Mouse (Mus musculus): ENCODE measurements around the gene Epha8. TPM values are rescaled to one million over a fixed set of nuclear protein-coding genes. Genes with fewer than 3 reads are reported as not detected.

Gene Epha8
- polyA plus RNA-seq, 1 experiment from 2014 or later: 2.5 TPM

- H3K9me3 ChIP-seq (ENCODE audit: control insufficient read depth, low read length): no peaks in the 10 kb centered on the region
- H3K27me3 ChIP-seq (ENCODE audit: control insufficient read depth, insufficient read depth, low read length): peaks cover 5% of the 10 kb centered on the region
- no peak overlapping the region for H3K4me2 ChIP-seq (ENCODE audit: low read depth)
- H3K9ac ChIP-seq (ENCODE audit: low read length): no peak overlapping the region
- no peaks in the 10 kb centered on the region for H3K36me3 ChIP-seq (ENCODE audit: control insufficient read depth, insufficient read depth, low read length)
- no peaks in the 10 kb centered on the region for H3K4me1 ChIP-seq (ENCODE audit: control insufficient read depth, insufficient read depth, low read length)
- ATAC-seq (ENCODE audit: insufficient read depth, low FRiP score, low TSS enrichment): no peak
- H3K27ac ChIP-seq (ENCODE audit: low read depth, low read length): no peak overlapping the region
- DNase-seq (ENCODE audit: low spot score): no peak
- H3K4me3 ChIP-seq (ENCODE audit: low read depth, low read length): no peak overlapping the region
- WGBS: 15% methylated on average over 15 of the region's 15 CpGs
Observed at GRCm38 (mm10) chr4:136925804-136926203, 30.8 kb downstream of the Epha8 start.

GRCm38 (mm10) chr4:136924529-136924928 lies 32.1 kb downstream of the Epha8 start:
- no peak overlapping the region for H3K4me2 ChIP-seq (ENCODE audit: low read depth)
- H3K4me3 ChIP-seq (ENCODE audit: low read depth, low read length): no peak overlapping the region
- H3K9ac ChIP-seq (ENCODE audit: low read length): no peak overlapping the region
- DNase-seq (ENCODE audit: low spot score) (peak; percentile 71), ATAC-seq (ENCODE audit: insufficient read depth, low FRiP score, low TSS enrichment) (no peak)
- no peak overlapping the region for H3K27ac ChIP-seq (ENCODE audit: low read depth, low read length)
- no peaks in the 10 kb centered on the region for H3K36me3 ChIP-seq (ENCODE audit: control insufficient read depth, insufficient read depth, low read length)
- no peaks in the 10 kb centered on the region for H3K4me1 ChIP-seq (ENCODE audit: control insufficient read depth, insufficient read depth, low read length)
- WGBS: 9% methylated on average over 6 of the region's 6 CpGs
- H3K9me3 ChIP-seq (ENCODE audit: control insufficient read depth, low read length): no peaks in the 10 kb centered on the region
- peaks cover 5% of the 10 kb centered on the region for H3K27me3 ChIP-seq (ENCODE audit: control insufficient read depth, insufficient read depth, low read length)

GRCm38 (mm10) chr4:136919526-136919925 lies 37.1 kb downstream of the Epha8 start:
- Histone ChIP-seq H3K9ac (ENCODE audit: low read length) (no peak overlapping the region), H3K4me2 (ENCODE audit: low read depth) (no peak overlapping the region), H3K4me1 (ENCODE audit: control insufficient read depth, insufficient read depth, low read length) (no peaks in the 10 kb centered on the region), H3K4me3 (ENCODE audit: low read depth, low read length) (no peak overlapping the region), H3K27ac (ENCODE audit: low read depth, low read length) (no peak overlapping the region), H3K9me3 (ENCODE audit: control insufficient read depth, low read length) (no peaks in the 10 kb centered on the region), H3K36me3 (ENCODE audit: control insufficient read depth, insufficient read depth, low read length) (no peaks in the 10 kb centered on the region), H3K27me3 (ENCODE audit: control insufficient read depth, insufficient read depth, low read length) (peaks cover 5% of the 10 kb centered on the region; the same call in 1 of the 2 replicates)
- no peak for ATAC-seq (ENCODE audit: insufficient read depth, low FRiP score, low TSS enrichment)
- 78% methylated on average over 3 of the region's 3 CpGs for WGBS
- no peak for DNase-seq (ENCODE audit: low spot score)

GRCm38 (mm10) chr4:136918834-136919233 lies 37.8 kb downstream of the Epha8 start:
- H3K9ac ChIP-seq (ENCODE audit: low read length): no peak overlapping the region
- no peak overlapping the region for H3K4me2 ChIP-seq (ENCODE audit: low read depth)
- H3K36me3 ChIP-seq (ENCODE audit: control insufficient read depth, insufficient read depth, low read length): no peaks in the 10 kb centered on the region
- no peaks in the 10 kb centered on the region for H3K4me1 ChIP-seq (ENCODE audit: control insufficient read depth, insufficient read depth, low read length)
- H3K27ac ChIP-seq (ENCODE audit: low read depth, low read length): no peak overlapping the region
- no peak for DNase-seq (ENCODE audit: low spot score)
- H3K27me3 ChIP-seq (ENCODE audit: control insufficient read depth, insufficient read depth, low read length): 0 out of 2 replicates have a peak, but pooled peaks cover 2% of the 10 kb centered on the region
- H3K9me3 ChIP-seq (ENCODE audit: control insufficient read depth, low read length): no peaks in the 10 kb centered on the region
- no peak overlapping the region for H3K4me3 ChIP-seq (ENCODE audit: low read depth, low read length)
- WGBS: 88% methylated on average over 8 of the region's 8 CpGs
- no peak for ATAC-seq (ENCODE audit: insufficient read depth, low FRiP score, low TSS enrichment)

- Histone ChIP-seq H3K4me3 (ENCODE audit: low read depth, low read length) (no peak overlapping the region), H3K9ac (ENCODE audit: low read length) (no peak overlapping the region), H3K4me2 (ENCODE audit: low read depth) (no peak overlapping the region), H3K27me3 (ENCODE audit: control insufficient read depth, insufficient read depth, low read length) (0 out of 2 replicates have a peak, but pooled peaks cover 8% of the 10 kb centered on the region), H3K4me1 (ENCODE audit: control insufficient read depth, insufficient read depth, low read length) (no peaks in the 10 kb centered on the region), H3K36me3 (ENCODE audit: control insufficient read depth, insufficient read depth, low read length) (no peaks in the 10 kb centered on the region), H3K27ac (ENCODE audit: low read depth, low read length) (no peak overlapping the region), H3K9me3 (ENCODE audit: control insufficient read depth, low read length) (no peaks in the 10 kb centered on the region)
- no peak for DNase-seq (ENCODE audit: low spot score)
- ATAC-seq (ENCODE audit: insufficient read depth, low FRiP score, low TSS enrichment): no peak
- 39% methylated on average over 6 of the region's 7 CpGs for WGBS
Observed at GRCm38 (mm10) chr4:136917165-136917524, 39.5 kb downstream of the Epha8 start.

GRCm38 (mm10) chr4:136916359-136917164 lies 40.1 kb downstream of the Epha8 start:
- WGBS: 69% methylated on average over 20 of the region's 20 CpGs
- Histone ChIP-seq H3K27me3 (ENCODE audit: control insufficient read depth, insufficient read depth, low read length) (0 out of 2 replicates have a peak, but pooled peaks cover 5% of the 10 kb centered on the region), H3K4me1 (ENCODE audit: control insufficient read depth, insufficient read depth, low read length) (peaks cover 3% of the 10 kb centered on the region), H3K36me3 (ENCODE audit: control insufficient read depth, insufficient read depth, low read length) (no peaks in the 10 kb centered on the region), H3K4me3 (ENCODE audit: low read depth, low read length) (no peak overlapping the region), H3K9me3 (ENCODE audit: control insufficient read depth, low read length) (no peaks in the 10 kb centered on the region), H3K27ac (ENCODE audit: low read depth, low read length) (no peak overlapping the region; the same call in 1 of the 2 replicates), H3K9ac (ENCODE audit: low read length) (no peak overlapping the region), H3K4me2 (ENCODE audit: low read depth) (no peak overlapping the region)
- DNase-seq (ENCODE audit: low spot score) (no peak), ATAC-seq (ENCODE audit: insufficient read depth, low FRiP score, low TSS enrichment) (no peak)

GRCm38 (mm10) chr4:136912841-136913240 lies 43.8 kb downstream of the Epha8 start:
- H3K27ac ChIP-seq (ENCODE audit: low read depth, low read length): no peak overlapping the region
- DNase-seq (ENCODE audit: low spot score): no peak
- H3K4me3 ChIP-seq (ENCODE audit: low read depth, low read length): no peak overlapping the region
- no peaks in the 10 kb centered on the region for H3K36me3 ChIP-seq (ENCODE audit: control insufficient read depth, insufficient read depth, low read length)
- H3K4me2 ChIP-seq (ENCODE audit: low read depth): no peak overlapping the region
- 0 out of 2 replicates have a peak, but pooled peaks cover 7% of the 10 kb centered on the region for H3K27me3 ChIP-seq (ENCODE audit: control insufficient read depth, insufficient read depth, low read length)
- 12% methylated on average over 9 of the region's 9 CpGs for WGBS
- peaks cover 9% of the 10 kb centered on the region for H3K4me1 ChIP-seq (ENCODE audit: control insufficient read depth, insufficient read depth, low read length)
- H3K9ac ChIP-seq (ENCODE audit: low read length): no peak overlapping the region
- H3K9me3 ChIP-seq (ENCODE audit: control insufficient read depth, low read length): no peaks in the 10 kb centered on the region
- no peak for ATAC-seq (ENCODE audit: insufficient read depth, low FRiP score, low TSS enrichment)

- 39% methylated on average over 9 of the region's 9 CpGs for WGBS
- Histone ChIP-seq H3K27me3 (ENCODE audit: control insufficient read depth, insufficient read depth, low read length) (0 out of 2 replicates have a peak, but pooled peaks cover 8% of the 10 kb centered on the region), H3K9me3 (ENCODE audit: control insufficient read depth, low read length) (no peaks in the 10 kb centered on the region), H3K27ac (ENCODE audit: low read depth, low read length) (no peak overlapping the region), H3K4me1 (ENCODE audit: control insufficient read depth, insufficient read depth, low read length) (peaks cover 9% of the 10 kb centered on the region), H3K4me3 (ENCODE audit: low read depth, low read length) (no peak overlapping the region), H3K36me3 (ENCODE audit: control insufficient read depth, insufficient read depth, low read length) (no peaks in the 10 kb centered on the region), H3K4me2 (ENCODE audit: low read depth) (no peak overlapping the region), H3K9ac (ENCODE audit: low read length) (no peak overlapping the region)
- ATAC-seq (ENCODE audit: insufficient read depth, low FRiP score, low TSS enrichment) (no peak), DNase-seq (ENCODE audit: low spot score) (no peak)
Observed at GRCm38 (mm10) chr4:136911804-136912203, 44.8 kb downstream of the Epha8 start.

- WGBS: 2% methylated on average over 17 of the region's 17 CpGs
- DNase-seq (ENCODE audit: low spot score): peak; percentile 70
- Histone ChIP-seq H3K36me3 (ENCODE audit: control insufficient read depth, insufficient read depth, low read length) (no peaks in the 10 kb centered on the region), H3K4me2 (ENCODE audit: low read depth) (no peak overlapping the region), H3K4me3 (ENCODE audit: low read depth, low read length) (no peak overlapping the region), H3K9me3 (ENCODE audit: control insufficient read depth, low read length) (no peaks in the 10 kb centered on the region), H3K27me3 (ENCODE audit: control insufficient read depth, insufficient read depth, low read length) (peaks cover 11% of the 10 kb centered on the region), H3K4me1 (ENCODE audit: control insufficient read depth, insufficient read depth, low read length) (peaks cover 9% of the 10 kb centered on the region), H3K9ac (ENCODE audit: low read length) (no peak overlapping the region), H3K27ac (ENCODE audit: low read depth, low read length) (no peak overlapping the region)
- ATAC-seq (ENCODE audit: insufficient read depth, low FRiP score, low TSS enrichment): peak; percentile 50; the same call in 1 of the 2 replicates
Observed at GRCm38 (mm10) chr4:136911211-136911646, 45.4 kb downstream of the Epha8 start.

Data from neural tube, embryonic 11.5 days (tissue).